Mouse (Mus musculus) skeletal muscle tissue, postnatal 0 days (tissue): ENCODE results near the gene Acadm. TPM values are rescaled to one million over a fixed set of nuclear protein-coding genes. Genes with fewer than 3 reads are reported as not detected.

Experiments
- polyA plus RNA-seq: library from polyadenylated mRNA; unstranded; fragments of >200 nt; fragmentation: Nextera tagmentation; extraction: Ambion mirVana; gene quantifications from 2 replicates; pipeline ENCODE4 v1.2.1, GENCODE M21; 2015

The Acadm gene
- 274 and 323 TPM in 2 replicates for polyA plus RNA-seq

DNA sequence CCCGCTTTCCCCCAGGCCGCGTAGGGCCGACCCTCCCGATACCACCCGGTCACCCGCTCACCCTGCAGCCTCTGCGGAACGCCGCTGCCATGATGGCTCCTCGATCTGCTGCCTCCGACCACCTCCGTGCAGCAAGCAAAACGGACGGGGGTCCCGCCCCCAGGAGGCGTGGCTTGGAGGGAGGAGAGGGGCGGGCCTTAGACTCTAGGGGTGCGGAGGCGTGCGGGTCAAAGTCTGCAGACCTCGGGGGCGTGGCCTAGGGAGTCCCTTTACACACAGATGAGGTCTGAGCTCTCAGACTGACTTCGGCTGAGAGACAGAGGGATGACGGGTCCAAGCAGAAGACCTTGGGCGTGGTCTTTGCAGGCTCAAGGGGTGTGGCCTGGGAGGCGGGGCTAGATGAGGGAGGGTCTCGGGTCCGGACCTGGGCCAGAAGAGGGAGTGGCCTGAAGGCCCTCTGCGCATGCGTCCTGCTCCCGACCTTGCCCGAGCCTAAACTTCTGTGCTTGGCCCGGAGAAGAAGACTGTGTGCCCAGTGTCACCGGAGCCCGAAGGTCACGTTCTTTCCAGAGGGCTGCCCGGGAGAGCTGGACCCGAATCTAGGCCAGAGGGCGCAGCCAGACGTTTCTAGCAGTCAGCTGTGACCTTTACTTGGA lies at the start of gene Acadm:
TSS of gene Acadm (minus strand) at position 298 of the 656 bp plus-strand sequence.

DNA sequence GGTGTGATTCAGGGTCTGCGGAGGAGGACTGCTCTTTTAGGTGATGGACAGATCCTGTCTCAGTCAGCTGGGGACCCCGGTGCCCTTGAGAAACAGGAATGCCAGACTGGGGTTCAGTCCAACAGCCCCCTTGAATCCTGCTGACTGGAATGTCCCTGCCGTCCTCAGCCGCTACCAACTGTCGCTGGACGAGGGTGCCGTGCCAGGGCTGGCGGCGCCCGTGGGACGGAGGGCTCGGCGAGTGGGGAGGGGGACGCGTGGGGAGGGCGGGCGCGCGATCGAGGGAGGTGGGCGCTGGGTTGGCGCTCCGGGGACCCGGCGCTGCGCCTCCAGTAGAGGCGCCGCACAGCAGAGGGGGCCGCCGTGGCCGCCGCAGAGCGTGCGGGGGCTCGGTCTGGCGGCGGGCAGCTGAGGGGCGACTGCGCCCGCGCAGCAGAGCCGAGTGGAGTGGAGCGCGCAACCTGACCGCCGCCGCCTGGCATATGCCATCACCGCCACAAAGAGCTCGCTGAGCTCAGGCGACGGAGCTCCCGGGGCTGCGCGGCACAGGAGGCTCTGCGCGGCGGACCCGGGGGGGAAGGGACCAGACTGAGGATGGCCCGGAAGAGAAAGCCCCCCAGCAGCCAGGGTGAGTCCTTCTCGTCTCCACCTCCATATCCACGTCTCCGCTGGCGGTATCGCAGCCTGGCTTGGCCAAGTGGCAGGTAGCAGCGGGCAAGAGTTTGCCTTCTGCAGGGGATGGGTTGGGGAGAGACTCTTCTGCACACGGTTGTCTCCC lies 28.9 kb upstream of the Acadm start, which contains the start of gene Slc44a5:
TSS of gene Slc44a5 (plus strand) at position 266 of the 778 bp plus-strand sequence.

DNA sequence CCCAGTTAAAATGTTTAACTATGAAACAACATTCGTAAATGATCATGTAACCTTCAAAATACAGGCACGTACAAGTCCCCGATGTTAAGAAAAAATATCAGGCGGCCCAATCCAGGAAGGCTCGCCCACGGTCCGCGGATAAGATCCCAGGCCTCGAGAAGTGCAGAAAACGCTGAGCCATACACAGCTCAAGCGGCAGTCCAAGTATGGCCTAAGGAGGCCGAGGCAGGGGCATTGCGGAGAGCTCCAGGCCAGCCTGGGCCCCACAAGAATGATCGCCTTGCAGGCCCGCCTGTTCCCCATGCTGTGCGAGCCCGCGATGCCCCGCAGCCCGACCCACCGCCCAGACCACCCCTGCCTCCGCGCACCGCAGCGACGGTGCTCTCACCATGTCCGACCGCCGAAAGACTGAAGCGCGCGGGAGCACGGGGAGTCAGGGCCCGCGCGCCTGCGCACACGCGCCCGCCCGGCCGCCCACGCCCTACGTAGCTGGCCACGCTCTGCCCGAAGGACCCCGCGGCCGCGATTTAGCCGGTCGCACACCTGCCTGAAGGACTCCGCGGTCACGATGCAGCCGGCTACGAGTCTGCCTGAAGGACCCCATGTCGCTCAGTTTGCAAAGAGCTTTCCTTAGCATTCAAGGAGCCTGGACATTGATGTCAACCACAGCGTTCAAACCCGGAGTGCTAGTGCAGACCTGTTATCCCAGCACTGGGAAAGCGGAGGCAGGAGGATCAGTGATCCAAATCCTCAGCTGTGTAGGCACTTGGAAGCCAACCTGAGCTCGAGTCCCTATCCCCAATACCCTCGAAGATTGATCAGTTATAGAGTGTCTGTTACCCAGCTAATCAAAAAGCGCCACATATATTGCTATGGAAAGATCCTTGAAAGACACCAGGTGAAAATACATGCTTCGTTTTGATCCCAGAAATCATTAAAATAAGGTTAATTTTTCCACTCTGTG lies 31.6 kb downstream of the Acadm start, which contains the start of gene Rabggtb:
TSS of gene Rabggtb (minus strand) at position 464 of the 964 bp plus-strand sequence.

DNA sequence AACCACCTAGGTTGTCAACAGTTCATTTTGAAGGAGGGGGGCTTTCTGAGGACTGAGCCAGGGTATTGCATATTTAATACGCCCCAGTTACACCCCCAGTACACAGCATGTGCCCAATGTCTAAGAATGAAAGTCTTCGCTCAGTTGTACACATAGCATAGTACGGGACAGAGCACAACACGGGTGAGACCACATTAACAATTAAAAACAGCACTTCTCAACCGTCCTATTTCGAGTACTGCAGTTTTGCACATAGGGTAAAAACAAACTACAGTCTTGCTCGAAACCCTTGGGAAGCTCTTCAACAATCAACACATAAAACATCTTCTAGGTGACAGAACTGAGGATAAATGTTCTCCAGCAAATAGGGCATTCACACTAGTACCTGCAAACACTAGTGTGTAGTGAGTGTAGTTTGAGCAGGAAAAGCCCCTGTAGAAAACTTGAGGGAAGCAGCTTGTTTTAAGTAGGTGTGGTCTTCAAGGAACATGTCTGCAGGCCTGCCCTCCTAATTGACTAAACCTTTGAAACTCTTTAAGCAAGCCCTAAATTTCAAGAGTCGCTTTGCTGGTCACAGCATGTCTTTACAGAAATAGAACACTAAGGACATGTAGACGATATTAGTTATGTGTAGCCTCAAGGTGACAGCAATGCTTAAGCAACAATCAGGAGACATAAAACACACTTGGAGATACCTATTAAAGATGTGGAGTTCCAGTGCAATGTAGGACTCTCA lies 38.1 kb downstream of the Acadm start, which contains the start of gene Msh4:
TSS of gene Msh4 (minus strand) at position 3 of the 736 bp plus-strand sequence.

Other genes with a start within 250 kb of the Acadm start
- gene St6galnac3, start 219.5 kb downstream of the Acadm start, polyA plus RNA-seq, result 4.9 and 5.0 TPM in 2 replicates
- gene Asb17, start 100.4 kb downstream of the Acadm start, polyA plus RNA-seq, result 0.16 TPM in 1 of 2 replicates, not detected in the other
- 0.05 TPM in 2 replicates for gene Msh4, start 38.5 kb downstream of the Acadm start, polyA plus RNA-seq
- 40.4 and 44.1 TPM in 2 replicates for gene Rabggtb, start 31.6 kb downstream of the Acadm start, polyA plus RNA-seq
- 0.32 and 0.39 TPM in 2 replicates for gene Slc44a5, start 28.8 kb upstream of the Acadm start, polyA plus RNA-seq